Mouse (Mus musculus) frontal cortex, postnatal 10 days (tissue): ENCODE data around the gene Mapk8ip2.
A peak's percentile ranks its signal among the peaks of the same experiment; 100 is the strongest.

ENCODE experiments used
- DNase-seq, 2 experiments: peaks; one replicate each; pipeline ENCODE4 v3.0.0; 2022; ENCODE audit warnings: low spot score in 2 of 2, mixed read lengths in 1 of 2

The Mapk8ip2 gene

GRCm38 (mm10) chr15:89480584-89480983 lies 26.9 kb downstream of the Mapk8ip2 start:
- no peak for DNase-seq

GRCm38 (mm10) chr15:89488182-89488581 lies 34.5 kb downstream of the Mapk8ip2 start:
- no peak for DNase-seq

- DNase-seq, result no peak
Measured at GRCm38 (mm10) chr15:89488611-89489117, 35.0 kb downstream of the Mapk8ip2 start.

GRCm38 (mm10) chr15:89494970-89495369 lies 41.3 kb downstream of the Mapk8ip2 start:
- DNase-seq, result no peak

- no peak for DNase-seq
Measured at GRCm38 (mm10) chr15:89496131-89496530, 42.4 kb downstream of the Mapk8ip2 start.

GRCm38 (mm10) chr15:89496841-89497240 lies 43.1 kb downstream of the Mapk8ip2 start:
- DNase-seq, result no peak

- no peak for DNase-seq
Measured at GRCm38 (mm10) chr15:89497391-89498048, 43.8 kb downstream of the Mapk8ip2 start.

GRCm38 (mm10) chr15:89498049-89498960 lies 44.6 kb downstream of the Mapk8ip2 start:
- DNase-seq, result peak; percentile 77 to 81

- DNase-seq, result no peak
Measured at GRCm38 (mm10) chr15:89498961-89499688, 45.4 kb downstream of the Mapk8ip2 start, which contains the start of gene Shank3. Gene Shank3 (plus strand): TSS chr15:89499623.

GRCm38 (mm10) chr15:89499784-89500220 lies 46.1 kb downstream of the Mapk8ip2 start:
- DNase-seq, result peak in 1 of 2 experiments; percentile 67

GRCm38 (mm10) chr15:89500221-89500791 lies 46.6 kb downstream of the Mapk8ip2 start:
- no peak for DNase-seq

- DNase-seq, result no peak
Measured at GRCm38 (mm10) chr15:89501321-89501720, 47.6 kb downstream of the Mapk8ip2 start.

GRCm38 (mm10) chr15:89504838-89505237 lies 51.1 kb downstream of the Mapk8ip2 start:
- no peak for DNase-seq

GRCm38 (mm10) chr15:89507751-89508150 lies 54.0 kb downstream of the Mapk8ip2 start:
- DNase-seq, result no peak

- no peak for DNase-seq
Measured at GRCm38 (mm10) chr15:89512679-89513078, 59.0 kb downstream of the Mapk8ip2 start.
